Mouse (Mus musculus) heart, adult 2 months (tissue): Measurements from ENCODE around the gene Cox6b2. TPM values are rescaled to one million over a fixed set of nuclear protein-coding genes. Genes with fewer than 3 reads are reported as not detected.

Experiments used
- DNase-seq, 2 experiments: peaks; one replicate each; pipeline ENCODE4 v3.0.0; 2021
- H3K27ac ChIP-seq: fragments of 200-600 bp; 2 replicates; pipeline ENCODE4 v1.8.1; 2022
- H3K27me3 ChIP-seq: fragments of 200-500 bp; 2 replicates; pipeline ENCODE4 v1.6.1; 2012; ENCODE audit warnings: mild to moderate bottlenecking, low read length, inconsistent platforms, mixed read lengths; ENCODE audit not compliant: control insufficient read depth, insufficient read depth
- H3K36me3 ChIP-seq: fragments of 200-500 bp; 2 replicates; pipeline ENCODE4 v1.6.1; 2012; ENCODE audit warnings: low read length, inconsistent platforms; ENCODE audit not compliant: control insufficient read depth, insufficient read depth
- H3K4me1 ChIP-seq: fragments of 200-500 bp; 2 replicates; pipeline ENCODE4 v1.6.1; 2011; ENCODE audit warnings: low read length; ENCODE audit not compliant: control insufficient read depth, insufficient read depth
- H3K4me3 ChIP-seq: fragments of 200-600 bp; 2 replicates; pipeline ENCODE4 v1.8.1; 2022
- H3K79me2 ChIP-seq: fragments of 200-500 bp; replicated peaks from 2 replicates; pipeline ENCODE4 v1.6.1; 2012; ENCODE audit warnings: mild to moderate bottlenecking, inconsistent platforms, low read length, moderate library complexity, mixed read lengths; ENCODE audit not compliant: control insufficient read depth, insufficient read depth
- H3K9ac ChIP-seq: fragments of 200-500 bp; 2 replicates; pipeline ENCODE4 v1.6.1; 2012; ENCODE audit warnings: low read depth, mild to moderate bottlenecking, control low read depth, inconsistent platforms, low read length, mixed read lengths
- CTCF ChIP-seq: fragments of 200-600 bp; IDR thresholded peaks from 2 replicates; pipeline ENCODE4 v1.8.1; 2022; ENCODE audit warnings: antibody characterized with exemption, mild to moderate bottlenecking, moderate library complexity
- EP300 ChIP-seq: fragments of 200-500 bp; IDR thresholded peaks from 2 replicates; pipeline ENCODE4 v1.6.1; 2011; ENCODE audit warnings: low read depth, low read length, control low read depth; ENCODE audit not compliant: insufficient read depth
- POLR2A ChIP-seq: fragments of 200-500 bp; IDR thresholded peaks from 2 replicates; pipeline ENCODE4 v1.6.1; 2011; ENCODE audit warnings: mild to moderate bottlenecking, low read depth, low read length, control low read depth; ENCODE audit not compliant: insufficient read depth
- WGBS: fragments of 180-500 bp; shearing (Covaris S2); methylation state at CpG from one replicate; pipeline ENCODE4 v1.1.7; 2018; 5-methylcytosine and 5-hydroxymethylcytosine counted together
- intact Hi-C: fragments of 180-260 bp; cut with DNase I; formaldehyde crosslinking; loops from one replicate; pipeline ENCODE4 v1.15.1; 2025
- polyA plus RNA-seq: library from polyadenylated mRNA; depleted of rRNA; stranded (reverse); fragments of >200 nt; gene quantifications from 2 replicates; pipeline ENCODE4 v1.2.3, GENCODE M21; 2012
- total RNA-seq, 2 experiments: library from RNA; stranded (reverse); gene quantifications; 2 replicates each; pipeline ENCODE4 v1.2.3; 2021

The Cox6b2 gene
- total and polyA plus RNA-seq, 3 experiments: 1.7 to 7.7 (median 3.5) TPM

DNA sequence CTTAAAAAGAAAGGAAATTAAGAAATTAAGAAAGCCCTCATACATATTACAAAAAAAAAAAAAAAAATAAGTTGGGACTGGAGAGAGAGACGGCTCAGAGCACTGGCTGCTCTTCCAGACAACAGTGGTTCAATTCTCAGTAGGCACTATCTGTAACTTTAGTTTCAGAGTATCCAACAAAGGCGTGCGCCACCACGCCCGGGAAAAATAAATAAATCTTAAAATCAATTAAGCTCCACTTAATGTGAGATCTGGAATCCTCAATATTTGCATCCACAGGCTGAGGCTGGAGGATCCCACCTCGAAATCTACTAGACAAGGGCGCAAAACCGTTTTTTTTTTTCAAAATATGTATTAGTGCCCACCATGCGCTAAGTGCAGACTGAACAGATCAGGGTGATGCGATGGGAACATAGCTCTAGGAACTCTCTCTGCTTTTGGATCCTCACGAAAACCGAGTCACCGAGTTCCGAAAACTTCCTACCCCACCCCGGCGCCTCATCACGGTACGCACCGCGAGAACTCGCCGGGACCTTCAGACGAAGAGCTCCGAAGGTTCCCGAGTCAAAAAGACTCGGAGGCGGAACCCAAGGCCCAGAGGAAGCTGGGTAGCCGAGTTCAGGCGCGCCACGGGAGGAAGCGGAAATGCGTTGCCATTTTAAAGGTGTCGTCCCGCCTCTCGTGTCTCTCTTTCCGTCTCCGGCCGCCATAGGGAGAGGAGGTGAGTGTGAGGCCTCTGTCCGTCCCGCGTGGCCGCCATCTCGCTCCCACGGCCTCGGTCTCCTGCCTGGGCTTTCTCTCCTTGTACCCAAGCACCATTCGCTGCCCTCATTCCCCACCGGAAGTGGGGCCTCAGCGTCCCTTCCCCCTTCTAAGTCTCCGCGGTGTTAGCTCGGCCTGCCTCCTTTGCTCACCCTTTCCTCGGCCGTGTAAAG, 39.7 kb upstream of the Cox6b2 start, which contains the start of gene Rpl28:
Rpl28 (plus strand) TSS at position 597 of the 935 bp plus-strand sequence.
- peaks cover 2% of the 10 kb centered on the region; the same call in 1 of the 2 replicates for H3K36me3 ChIP-seq
- H3K27me3 ChIP-seq: no peaks in the 10 kb centered on the region
- peak; percentile 93 to 96 for DNase-seq
- peak within 1 kb of the TSS; percentile 92 for H3K9ac ChIP-seq
- WGBS: under 1% methylated on average over 54 of the region's 54 CpGs
- H3K79me2 ChIP-seq: no peaks in the 10 kb centered on the region
- H3K4me1 ChIP-seq: peaks cover 4% of the 10 kb centered on the region
- TF ChIP-seq EP300 (peak; percentile 69; the same call in 1 of the 2 replicates), CTCF (no peak), POLR2A (peak; percentile 95)
- H3K4me3 ChIP-seq: peak within 1 kb of the TSS; percentile 98
- H3K27ac ChIP-seq: peak within 1 kb of the TSS; percentile 94
- intact Hi-C loops: loop anchor here (1.0 to 10.0 kb wide), 5 partner anchors 20 to 658 kb away; partner anchors contain the start of genes Hspbp1, Leng8, Ppp6r1 and Ube2s

DNA sequence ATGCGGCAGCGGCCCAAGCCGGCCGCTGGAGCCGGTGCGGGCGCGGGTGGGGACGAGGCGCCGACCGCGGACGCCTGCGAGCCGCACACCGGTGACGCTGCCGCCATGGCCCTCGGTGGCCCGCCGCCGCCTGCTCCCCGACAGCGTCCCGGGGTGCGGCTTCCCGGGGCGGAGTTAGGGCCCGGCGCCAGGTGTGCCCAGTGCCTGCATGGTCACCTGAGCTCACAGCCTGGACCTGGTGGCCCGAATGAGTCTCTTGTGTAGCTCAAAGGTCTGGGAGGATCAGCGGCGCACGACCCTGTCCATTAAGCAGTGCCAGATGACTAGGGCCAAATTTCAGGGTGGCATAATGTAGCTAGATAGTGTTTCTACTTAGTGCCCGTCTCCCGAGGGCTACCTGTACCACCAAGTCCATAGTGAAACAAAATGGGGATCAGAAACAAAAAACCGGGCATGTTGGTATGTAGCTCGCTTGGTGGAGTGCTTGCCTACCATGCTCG, 36.6 kb upstream of the Cox6b2 start, which contains the start of gene Tmem238:
Tmem238 (minus strand) TSS at position 221 of the 500 bp plus-strand sequence.
- Histone ChIP-seq H3K4me3 (peak within 1 kb of the TSS; percentile 54), H3K9ac (peak within 1 kb of the TSS; percentile 85), H3K4me1 (peaks cover 4% of the 10 kb centered on the region), H3K27ac (peak within 1 kb of the TSS; percentile 75), H3K36me3 (no peaks in the 10 kb centered on the region), H3K27me3 (no peaks in the 10 kb centered on the region), H3K79me2 (no peaks in the 10 kb centered on the region)
- intact Hi-C loops: loop anchor here (2.0 kb wide), 1 partner anchor 49 kb away; the partner anchor contains the start of gene Kmt5c
- DNase-seq: peak; percentile 71
- TF ChIP-seq CTCF: no peak
- no peak for TF ChIP-seq POLR2A
- no peak for TF ChIP-seq EP300
- 10% methylated on average over 40 of the region's 40 CpGs for whole genome bisulfite sequencing

DNA sequence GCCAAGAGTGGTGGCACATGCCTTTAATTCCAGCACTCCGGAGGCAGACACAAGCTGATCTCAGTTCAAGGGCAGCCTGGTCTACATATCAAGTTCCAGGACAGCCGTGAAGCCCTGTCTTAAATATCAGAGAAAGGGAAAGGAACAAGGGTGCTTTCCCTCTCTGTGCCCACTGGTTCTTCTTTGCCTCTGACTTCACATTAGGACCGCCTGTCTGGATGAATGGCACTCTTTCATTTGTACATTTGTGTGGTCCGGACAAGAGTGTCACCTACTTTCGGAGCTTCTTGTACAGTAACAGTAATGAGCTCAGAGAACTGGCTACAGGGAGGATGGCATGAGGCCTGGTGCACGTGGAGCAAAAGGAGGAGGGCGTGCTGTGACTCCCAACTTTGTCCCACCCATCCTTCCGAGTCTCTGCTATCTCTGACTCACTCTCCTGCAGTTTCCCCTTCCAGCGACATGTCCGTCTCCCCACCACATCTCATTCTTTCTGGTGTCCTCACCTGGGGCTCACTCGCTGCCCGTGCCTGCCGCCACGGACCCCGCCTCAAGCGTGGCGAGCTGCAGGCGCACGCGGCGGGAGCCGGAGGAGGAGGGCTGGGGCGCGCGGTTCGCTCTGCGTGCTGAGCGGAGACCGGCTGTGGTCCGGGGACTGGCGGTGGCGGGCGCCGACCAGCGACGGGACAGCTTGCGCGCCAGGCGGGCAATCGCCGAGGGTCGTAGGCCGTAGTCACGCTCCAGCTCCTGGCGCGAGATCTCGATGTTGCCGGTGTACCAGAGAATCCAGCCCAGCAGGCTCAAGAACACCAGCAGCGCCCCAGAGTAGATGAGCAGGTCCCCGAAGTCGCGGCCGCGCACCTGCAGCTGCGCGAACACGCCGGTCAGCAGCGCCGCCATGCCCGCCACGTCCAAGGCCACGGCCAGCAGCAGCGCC, 35.9 kb upstream of the Cox6b2 start:
- H3K9ac ChIP-seq: peak overlapping the region; percentile 85
- H3K27ac ChIP-seq: peak overlapping the region; percentile 75
- H3K4me3 ChIP-seq: peak overlapping the region; percentile 54
- WGBS: 2% methylated on average over 64 of the region's 64 CpGs
- H3K36me3 ChIP-seq: no peaks in the 10 kb centered on the region
- H3K27me3 ChIP-seq: no peaks in the 10 kb centered on the region
- TF ChIP-seq EP300: no peak
- TF ChIP-seq POLR2A: no peak
- TF ChIP-seq CTCF: peak; percentile 55
- intact Hi-C loops: loop anchor here (2.0 kb wide), 1 partner anchor 48 kb away; the partner anchor contains the start of gene Kmt5c
- DNase-seq: peak; percentile 77 to 78
- H3K4me1 ChIP-seq: peaks cover 4% of the 10 kb centered on the region
- H3K79me2 ChIP-seq: no peaks in the 10 kb centered on the region

DNA sequence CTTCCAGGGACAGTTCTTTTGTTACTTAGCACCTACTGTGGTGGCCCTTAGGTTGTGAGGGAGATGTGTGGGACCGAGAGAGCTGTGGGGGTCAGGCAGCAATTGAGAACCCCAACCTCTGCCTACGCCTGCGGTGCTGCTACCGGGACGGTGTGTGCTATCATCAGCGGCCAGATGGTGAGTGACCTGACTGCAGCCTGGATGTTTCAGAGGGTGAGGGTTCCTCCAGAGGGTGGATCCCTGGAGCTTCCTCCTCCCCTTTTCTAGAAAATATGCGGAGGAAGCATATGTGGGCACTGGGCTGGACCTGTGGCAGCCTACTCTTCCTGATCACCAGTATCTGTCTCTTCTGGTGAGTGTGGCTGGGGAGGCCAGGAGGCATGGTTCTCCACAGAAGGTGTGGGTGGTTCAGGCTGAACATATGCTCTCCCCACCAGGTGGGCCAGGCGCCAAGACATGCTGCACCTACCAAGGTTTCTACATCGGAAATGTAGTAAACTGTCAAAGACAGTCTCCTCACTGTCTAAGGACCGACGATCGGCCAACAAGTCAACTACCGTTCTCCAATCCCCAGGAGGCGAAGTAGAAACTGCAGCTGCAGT, 30.9 kb upstream of the Cox6b2 start:
- 65% methylated on average over 14 of the region's 14 CpGs for WGBS

DNA sequence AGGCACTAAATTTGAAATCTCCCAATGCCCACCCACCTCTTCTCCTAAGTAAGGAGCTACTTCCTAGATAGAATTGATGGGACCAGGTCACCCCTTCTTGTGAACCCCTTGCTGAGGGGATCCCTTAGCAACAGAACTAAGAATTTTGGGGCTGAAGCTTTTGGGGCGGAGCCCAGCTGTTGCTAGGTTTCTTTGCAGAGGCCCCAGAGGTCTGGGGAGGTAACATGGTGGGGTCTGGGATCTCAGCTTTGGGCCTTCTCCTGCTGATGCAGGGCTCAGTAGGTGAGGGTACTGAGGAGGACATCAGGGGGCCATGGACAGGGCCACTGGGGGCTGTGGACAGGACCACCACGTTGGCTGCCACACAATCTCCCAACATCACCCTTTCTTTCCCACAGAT, 29.9 kb upstream of the Cox6b2 start, which contains the start of the genes Il11 and Tmem190:
Il11 (minus strand) TSS at position 101 of the 400 bp plus-strand sequence.
Tmem190 (plus strand) TSS at position 179 of the 400 bp plus-strand sequence.
- intact Hi-C loops: no loop called here
- Histone ChIP-seq H3K27ac (no peak within 1 kb of the TSS), H3K4me1 (no peaks in the 10 kb centered on the region), H3K36me3 (no peaks in the 10 kb centered on the region), H3K27me3 (peaks cover 2% of the 10 kb centered on the region; the same call in 1 of the 2 replicates), H3K9ac (no peak within 1 kb of the TSS), H3K79me2 (no peaks in the 10 kb centered on the region), H3K4me3 (no peak within 1 kb of the TSS)
- TF ChIP-seq EP300 (no peak), POLR2A (no peak), CTCF (no peak)
- no peak for DNase-seq
- 62% methylated on average over 2 of the region's 2 CpGs for WGBS

More for the DNA sequence above, 30.9 kb upstream of the Cox6b2 start:
- no peak overlapping the region for H3K4me3 ChIP-seq
- TF ChIP-seq CTCF: no peak
- TF ChIP-seq EP300: no peak
- no peak for TF ChIP-seq POLR2A
- no peaks in the 10 kb centered on the region for H3K79me2 ChIP-seq
- no peak overlapping the region for H3K27ac ChIP-seq
- intact Hi-C loops: no loop called here
- H3K9ac ChIP-seq: no peak overlapping the region
- H3K36me3 ChIP-seq: no peaks in the 10 kb centered on the region
- peaks cover 3% of the 10 kb centered on the region for H3K4me1 ChIP-seq
- DNase-seq: no peak
- H3K27me3 ChIP-seq: peaks cover 2% of the 10 kb centered on the region; the same call in 1 of the 2 replicates
